ENCODE assay signal across 8 mouse cellular contexts in genomic region chr10:79695231-79696128, GRCm38 (mm10). TPM values are rescaled to one million over a fixed set of nuclear protein-coding genes. Genes with fewer than 3 reads are reported as not detected.
A peak's percentile ranks its signal among the peaks of the same experiment; 100 is the strongest.
DNase-seq lines count a peak whose midpoint lies in the region; ATAC-seq and TF ChIP-seq lines count a peak whose summit lies in the region.

No protein-coding gene starts in this region.

- in situ Hi-C loops in ES-E14 (cut with MboI; ENCODE audit: low sequenced_read_pairs in 2 of 2, unreplicated experiment in 2 of 2) = no loop called here

- H3K9ac ChIP-seq in ES-E14 (ENCODE audit: insufficient read depth, low read depth, low read length, poor library complexity, severe bottlenecking) = no peak overlapping the region
- H3K9ac ChIP-seq in embryonic facial prominence, embryonic 14.5 days (ENCODE audit: low read depth, low read length) = no peak overlapping the region
- peak overlapping the region; percentile 31; the same call in 1 of the 2 replicates for H3K9ac ChIP-seq in heart, embryonic 14.5 days (ENCODE audit: low read length)

- H3K4me1 ChIP-seq in ES-E14 (ENCODE audit: control insufficient read depth in 2 of 2, insufficient read depth in 2 of 2, low read length in 2 of 2, poor library complexity in 1 of 2) = peaks cover 0 to 9% of the 10 kb centered on the region in 2 experiments; a peak in 1 of 4 replicates
- peaks cover 9% of the 10 kb centered on the region; the same call in 1 of the 2 replicates for H3K4me1 ChIP-seq in embryonic facial prominence, embryonic 14.5 days (ENCODE audit: control insufficient read depth, insufficient read depth, low read length)
- peaks cover 14 to 26% of the 10 kb centered on the region in 2 experiments for H3K4me1 ChIP-seq in heart, embryonic 14.5 days (ENCODE audit: control insufficient read depth in 2 of 2, insufficient read depth in 2 of 2, low read length in 2 of 2)

- no peak overlapping the region; the same call in 1 of the 2 replicates for H3K4me2 ChIP-seq in embryonic facial prominence, embryonic 14.5 days (ENCODE audit: low read depth, low read length)
- H3K4me2 ChIP-seq in heart, embryonic 14.5 days (ENCODE audit: low read length) = peak overlapping the region; percentile 3; the same call in 1 of the 2 replicates

- no peaks in the 10 kb centered on the region for H3K36me3 ChIP-seq in ES-E14 (ENCODE audit: control insufficient read depth, insufficient read depth, low read length, poor library complexity, severe bottlenecking)
- no peaks in the 10 kb centered on the region for H3K36me3 ChIP-seq in embryonic facial prominence, embryonic 14.5 days (ENCODE audit: control insufficient read depth, insufficient read depth, low read length)
- no peaks in the 10 kb centered on the region for H3K36me3 ChIP-seq in heart, embryonic 14.5 days (ENCODE audit: control insufficient read depth, insufficient read depth, low read length)

- H3K27ac ChIP-seq in ES-E14 (ENCODE audit: insufficient read depth, low read depth, low read length, poor library complexity, severe bottlenecking) = no peak overlapping the region
- peak overlapping the region; percentile 65 for H3K27ac ChIP-seq in embryonic facial prominence, embryonic 14.5 days (replicated peaks; ENCODE audit: low read depth, low read length)
- H3K27ac ChIP-seq in heart, embryonic 14.5 days (replicated peaks in 1 of 2; ENCODE audit: control insufficient read depth in 1 of 2, insufficient read depth in 1 of 2, low read depth in 2 of 2, low read length in 2 of 2) = peak overlapping the region; percentile 81 to 83

- H3K4me3 ChIP-seq in ES-E14 (ENCODE audit: insufficient read depth in 1 of 2, low read depth in 1 of 2, low read length in 2 of 2, poor library complexity in 1 of 2, severe bottlenecking in 1 of 2) = no peak overlapping the region
- H3K4me3 ChIP-seq in embryonic facial prominence, embryonic 14.5 days (ENCODE audit: low read depth, low read length) = no peak overlapping the region
- H3K4me3 ChIP-seq in heart, embryonic 14.5 days (ENCODE audit: control insufficient read depth in 1 of 2, insufficient read depth in 1 of 2, low read depth in 1 of 2, low read length in 2 of 2) = no peak overlapping the region

- 0 out of 2 replicates have a peak, but pooled peaks have one; percentile 9 for ATAC-seq in embryonic facial prominence, embryonic 14.5 days (ENCODE audit: low read depth)
- peak; percentile 49 for ATAC-seq in heart, embryonic 14.5 days (ENCODE audit: insufficient number of reproducible peaks, insufficient read depth, low FRiP score, low read depth)

- no peaks in the 10 kb centered on the region for H3K27me3 ChIP-seq in embryonic facial prominence, embryonic 14.5 days (replicated peaks; ENCODE audit: control insufficient read depth, insufficient read depth, low read length)
- H3K27me3 ChIP-seq in heart, embryonic 14.5 days (ENCODE audit: control insufficient read depth, insufficient read depth, low read length) = no peaks in the 10 kb centered on the region

- peak; percentile 66 for DNase-seq in ES-E14 (ENCODE audit: low read depth, low spot score)
- DNase-seq in adrenal gland, postnatal 14 days = peak; percentile 90
- peak; percentile 81 for DNase-seq in embryonic facial prominence, embryonic 14.5 days (ENCODE audit: low spot score)
- DNase-seq in kidney, postnatal 10 days = peak; percentile 87
- DNase-seq in lung, postnatal 10 days = peak; percentile 90
- DNase-seq in right cerebral cortex, postnatal 4 days = peak; percentile 76
- DNase-seq in yolk sac, embryonic 10.5 days (ENCODE audit: low spot score) = peak; percentile 55

- no peaks in the 10 kb centered on the region for H3K9me3 ChIP-seq in ES-E14 (ENCODE audit: control insufficient read depth, insufficient read depth, low read depth, low read length)
- no peaks in the 10 kb centered on the region for H3K9me3 ChIP-seq in embryonic facial prominence, embryonic 14.5 days (ENCODE audit: control insufficient read depth, low read length)
- H3K9me3 ChIP-seq in heart, embryonic 14.5 days (ENCODE audit: control insufficient read depth, low read length) = 0 out of 2 replicates have a peak, but pooled peaks cover 5% of the 10 kb centered on the region

- 47% methylated on average over 13 of the region's 13 CpGs for WGBS in embryonic facial prominence, embryonic 14.5 days
- 52% methylated on average over 13 of the region's 13 CpGs for WGBS in heart, embryonic 14.5 days

TF ChIP-seq in ES-E14, 5 proteins besides CTCF, POLR2A, EP300 and RAD21:
- TF ChIP-seq ZC3H11A (IDR thresholded peaks at IDR 0.05; ENCODE audit: borderline replicate concordance, low read depth, low read length) = no peak
- TF ChIP-seq MAFK (IDR thresholded peaks at IDR 0.05; ENCODE audit: insufficient read depth, low read depth, low read length) = no peak
- TF ChIP-seq HCFC1 (IDR thresholded peaks at IDR 0.05; ENCODE audit: borderline replicate concordance, insufficient read depth, low read length) = no peak; the same call in 1 of the 2 replicates
- no peak for TF ChIP-seq CHD2 (IDR thresholded peaks at IDR 0.05; ENCODE audit: low read depth, low read length)
- TF ChIP-seq ZNF384 (IDR thresholded peaks at IDR 0.05; ENCODE audit: low read depth, low read length) = no peak

RNA-seq across cellular contexts. Expression of gene Gzmm, which starts 6.7 kb away (rescaled TPM):
- 2.5 and 4.5 TPM in 2 replicates for total RNA-seq in ES-E14 (2012; rRNA removed)
- total RNA-seq in adrenal gland, postnatal 14 days (2021) = 0.89 and 1.1 TPM in 2 replicates
- polyA plus RNA-seq in embryonic facial prominence, embryonic 14.5 days (2014; fragmentation: Nextera tagmentation; extraction: Ambion mirVana) = 0.31 and 0.51 TPM in 2 replicates
- 0.77 and 0.94 TPM in 2 replicates for polyA plus RNA-seq in heart, embryonic 14.5 days (2014; fragmentation: Nextera tagmentation; extraction: Ambion mirVana)

RNA-seq across cellular contexts. Expression of gene Bsg, which starts 8.8 kb away (rescaled TPM):
- total RNA-seq in ES-E14 (2012; rRNA removed) = 858 and 1,196 TPM in 2 replicates
- total RNA-seq in adrenal gland, postnatal 14 days (2021) = 598 and 707 TPM in 2 replicates
- polyA plus RNA-seq in embryonic facial prominence, embryonic 14.5 days (2014; fragmentation: Nextera tagmentation; extraction: Ambion mirVana) = 846 and 847 TPM in 2 replicates
- polyA plus RNA-seq in heart, embryonic 14.5 days (2014; fragmentation: Nextera tagmentation; extraction: Ambion mirVana) = 989 and 1,200 TPM in 2 replicates

RNA-seq across cellular contexts. Expression of gene Cdc34, which starts 13.5 kb away (rescaled TPM):
- 491 and 507 TPM in 2 replicates for total RNA-seq in ES-E14 (2012; rRNA removed)
- 79.1 and 82.4 TPM in 2 replicates for total RNA-seq in adrenal gland, postnatal 14 days (2021)
- polyA plus RNA-seq in embryonic facial prominence, embryonic 14.5 days (2014; fragmentation: Nextera tagmentation; extraction: Ambion mirVana) = 106 TPM in 2 replicates
- polyA plus RNA-seq in heart, embryonic 14.5 days (2014; fragmentation: Nextera tagmentation; extraction: Ambion mirVana) = 106 and 109 TPM in 2 replicates

RNA-seq across cellular contexts. Expression of gene Hcn2, which starts 21.0 kb away (rescaled TPM):
- total RNA-seq in ES-E14 (2012; rRNA removed) = 5.0 and 11.8 TPM in 2 replicates
- total RNA-seq in adrenal gland, postnatal 14 days (2021) = 7.1 and 10.6 TPM in 2 replicates
- polyA plus RNA-seq in embryonic facial prominence, embryonic 14.5 days (2014; fragmentation: Nextera tagmentation; extraction: Ambion mirVana) = 0.15 and 0.20 TPM in 2 replicates
- polyA plus RNA-seq in heart, embryonic 14.5 days (2014; fragmentation: Nextera tagmentation; extraction: Ambion mirVana) = 0.05 and 0.19 TPM in 2 replicates

RNA-seq across cellular contexts. Expression of gene Tpgs1, which starts 26.3 kb away (rescaled TPM):
- 29.9 and 46.7 TPM in 2 replicates for total RNA-seq in ES-E14 (2012; rRNA removed)
- 27.8 and 34.1 TPM in 2 replicates for total RNA-seq in adrenal gland, postnatal 14 days (2021)
- polyA plus RNA-seq in embryonic facial prominence, embryonic 14.5 days (2014; fragmentation: Nextera tagmentation; extraction: Ambion mirVana) = 58.7 and 65.3 TPM in 2 replicates
- 44.5 and 48.2 TPM in 2 replicates for polyA plus RNA-seq in heart, embryonic 14.5 days (2014; fragmentation: Nextera tagmentation; extraction: Ambion mirVana)
